Mouse (Mus musculus): ENCODE measurements around the gene Vmn2r-ps130. TPM values are rescaled to one million over a fixed set of nuclear protein-coding genes. Genes with fewer than 3 reads are reported as not detected.

The Vmn2r-ps130 gene
- polyA plus RNA-seq (2014; fragmentation: Illumina TruSeq; extraction: RNeasy Lipid Tissue Mini Kit (QIAGEN cat#74804)) = not detected

GRCm38 (mm10) chr17:23060866-23061265 is at the start of gene Vmn2r-ps130:
Vmn2r-ps130 (plus strand) TSS chr17:23061166.

Other genes starting within 250 kb of the Vmn2r-ps130 start
- 59.8 TPM for gene Zfp945, start 194.0 kb upstream of the Vmn2r-ps130 start, polyA plus RNA-seq (2014; fragmentation: Illumina TruSeq; extraction: RNeasy Lipid Tissue Mini Kit (QIAGEN cat#74804))
- gene Vmn2r113, start 118.2 kb upstream of the Vmn2r-ps130 start, polyA plus RNA-seq (2014; fragmentation: Illumina TruSeq; extraction: RNeasy Lipid Tissue Mini Kit (QIAGEN cat#74804)) = not detected
- gene Zfp40, start 132.1 kb downstream of the Vmn2r-ps130 start, polyA plus RNA-seq (2014; fragmentation: Illumina TruSeq; extraction: RNeasy Lipid Tissue Mini Kit (QIAGEN cat#74804)) = 53.3 TPM

Measured in ovary, adult 10 weeks (tissue).